Mouse (Mus musculus): ENCODE data around the gene Gm5269. TPM values are rescaled to one million over a fixed set of nuclear protein-coding genes. Genes with fewer than 3 reads are reported as not detected.

Gm5269 gene
- polyA plus RNA-seq (2015; fragmentation: Nextera tagmentation; extraction: Ambion mirVana) = 0.15 and 0.63 TPM in 2 replicates

DNA sequence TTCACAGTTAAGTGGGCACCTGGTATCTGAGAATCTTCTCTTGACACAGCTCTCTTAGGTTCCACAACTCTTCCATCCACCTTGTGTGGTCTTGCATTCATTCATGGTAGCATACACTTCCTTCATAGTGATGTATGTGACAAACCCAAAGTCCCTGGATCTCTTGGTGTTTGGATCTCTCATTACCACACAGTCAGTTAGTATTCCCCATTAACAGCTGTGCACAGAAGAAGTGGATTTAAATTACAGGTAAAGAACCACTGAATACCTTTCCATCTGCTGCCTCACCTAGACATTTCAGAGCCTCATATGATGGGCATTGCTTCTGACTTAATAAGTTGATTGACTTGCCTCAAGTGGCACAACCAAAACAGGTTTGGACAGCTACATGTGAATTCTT lies at the start of gene Gm5269:
Gene Gm5269, minus strand, starts transcription at position 101 of the 400 bp plus-strand sequence.
- Histone ChIP-seq H3K4me1 (ENCODE audit: control insufficient read depth, low read depth, low read length) (no peaks in the 10 kb centered on the region), H3K4me3 (ENCODE audit: low read depth, low read length) (no peak within 1 kb of the TSS), H3K9ac (ENCODE audit: low read depth, low read length) (no peak within 1 kb of the TSS), H3K4me2 (ENCODE audit: low read depth, low read length) (no peak within 1 kb of the TSS), H3K36me3 (ENCODE audit: control insufficient read depth, insufficient read depth) (no peaks in the 10 kb centered on the region), H3K9me3 (replicated peaks; ENCODE audit: control insufficient read depth, low read length) (no peaks in the 10 kb centered on the region), H3K27ac (ENCODE audit: low read length) (no peak within 1 kb of the TSS), H3K27me3 (ENCODE audit: control insufficient read depth, insufficient read depth, low read depth, low read length) (no peaks in the 10 kb centered on the region)
- ATAC-seq (ENCODE audit: low read depth) = no peak

DNA sequence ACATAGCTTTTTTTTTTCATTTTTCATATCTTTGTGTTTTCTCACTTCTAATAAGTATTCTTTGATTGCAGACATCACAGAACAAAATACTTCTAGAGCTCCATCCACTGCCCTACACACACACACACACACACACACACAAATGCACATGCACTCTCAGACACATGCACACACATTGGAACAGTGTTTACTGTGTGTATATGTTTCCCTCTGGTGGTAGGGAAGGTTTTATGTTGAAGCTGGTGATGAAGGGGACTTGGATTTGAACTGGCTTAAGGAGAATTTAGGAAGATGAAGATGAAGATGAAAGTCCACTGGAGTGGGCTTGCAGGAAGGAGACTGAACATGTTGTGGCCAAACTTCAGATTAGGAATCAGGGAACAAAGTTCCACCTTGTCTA lies 41.1 kb upstream of the Gm5269 start:
- no peaks in the 10 kb centered on the region for H3K36me3 ChIP-seq (ENCODE audit: control insufficient read depth, insufficient read depth)
- no peak overlapping the region for H3K9ac ChIP-seq (ENCODE audit: low read depth, low read length)
- peaks cover 14% of the 10 kb centered on the region for H3K4me1 ChIP-seq (ENCODE audit: control insufficient read depth, low read depth, low read length)
- no peak overlapping the region for H3K27ac ChIP-seq (ENCODE audit: low read length)
- H3K9me3 ChIP-seq (replicated peaks; ENCODE audit: control insufficient read depth, low read length) = no peaks in the 10 kb centered on the region
- H3K4me3 ChIP-seq (ENCODE audit: low read depth, low read length) = no peak overlapping the region
- no peak for ATAC-seq (ENCODE audit: low read depth)
- no peaks in the 10 kb centered on the region for H3K27me3 ChIP-seq (ENCODE audit: control insufficient read depth, insufficient read depth, low read depth, low read length)
- no peak overlapping the region for H3K4me2 ChIP-seq (ENCODE audit: low read depth, low read length)

DNA sequence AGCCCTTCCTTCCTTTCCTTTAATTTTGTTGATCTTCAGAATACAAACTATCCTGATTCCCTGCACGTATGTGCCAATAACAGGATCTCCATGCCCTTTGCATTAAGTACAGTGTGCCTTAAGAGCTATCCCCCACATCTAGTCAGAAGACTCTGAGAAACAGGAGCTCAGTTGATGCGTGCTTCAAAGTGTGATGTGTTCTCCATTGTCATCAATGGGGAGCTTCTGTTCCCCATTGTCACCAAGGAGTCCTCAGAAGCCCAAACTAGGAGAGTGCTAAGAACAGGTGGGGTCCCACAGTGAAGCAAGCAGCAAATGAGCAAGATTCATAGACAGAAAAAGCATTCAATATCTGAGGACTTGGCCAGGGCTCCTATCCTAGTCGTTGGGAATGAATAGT lies 36.8 kb upstream of the Gm5269 start:
- H3K27me3 ChIP-seq (ENCODE audit: control insufficient read depth, insufficient read depth, low read depth, low read length) = no peaks in the 10 kb centered on the region
- no peaks in the 10 kb centered on the region for H3K9me3 ChIP-seq (replicated peaks; ENCODE audit: control insufficient read depth, low read length)
- peaks cover 19% of the 10 kb centered on the region for H3K4me1 ChIP-seq (ENCODE audit: control insufficient read depth, low read depth, low read length)
- H3K9ac ChIP-seq (ENCODE audit: low read depth, low read length) = peak overlapping the region; percentile 25; the same call in 1 of the 2 replicates
- H3K4me2 ChIP-seq (ENCODE audit: low read depth, low read length) = peak overlapping the region; percentile 88
- H3K4me3 ChIP-seq (ENCODE audit: low read depth, low read length) = peak overlapping the region; percentile 85
- H3K36me3 ChIP-seq (ENCODE audit: control insufficient read depth, insufficient read depth) = no peaks in the 10 kb centered on the region; the same call in 1 of the 2 replicates
- peak overlapping the region; percentile 90 for H3K27ac ChIP-seq (ENCODE audit: low read length)
- WGBS (ENCODE audit: insufficient replicate concordance) = 25% methylated on average over 3 of the region's 3 CpGs
- ATAC-seq (ENCODE audit: low read depth) = no peak

DNA sequence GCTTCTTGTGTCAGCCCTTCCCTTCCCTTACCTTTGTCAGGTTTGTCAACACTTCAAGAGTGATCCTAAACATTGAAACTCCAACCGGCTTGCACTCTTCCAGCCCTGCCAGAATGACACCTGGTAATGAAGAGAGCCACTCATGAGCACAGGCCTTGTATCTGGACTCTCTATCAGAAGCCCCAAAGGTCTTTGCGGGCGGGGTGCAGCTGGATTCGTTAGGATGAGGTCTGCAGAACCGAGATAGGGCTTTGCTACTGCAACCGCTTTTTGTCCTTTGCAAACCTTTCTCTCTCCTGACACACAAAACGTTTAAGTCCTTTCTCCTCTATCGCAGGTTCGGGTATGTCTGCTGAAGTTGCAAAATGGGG lies 36.3 kb upstream of the Gm5269 start, which contains the start of gene Slc40a1:
Gene Slc40a1, minus strand, starts transcription at position 131 of the 371 bp plus-strand sequence.
- Histone ChIP-seq H3K9ac (ENCODE audit: low read depth, low read length) (peak within 1 kb of the TSS; percentile 88), H3K4me3 (ENCODE audit: low read depth, low read length) (peak within 1 kb of the TSS; percentile 85), H3K9me3 (replicated peaks; ENCODE audit: control insufficient read depth, low read length) (no peaks in the 10 kb centered on the region), H3K36me3 (ENCODE audit: control insufficient read depth, insufficient read depth) (no peaks in the 10 kb centered on the region; the same call in 1 of the 2 replicates), H3K27me3 (ENCODE audit: control insufficient read depth, insufficient read depth, low read depth, low read length) (no peaks in the 10 kb centered on the region), H3K4me2 (ENCODE audit: low read depth, low read length) (peak within 1 kb of the TSS; percentile 88), H3K27ac (ENCODE audit: low read length) (peak within 1 kb of the TSS; percentile 90), H3K4me1 (ENCODE audit: control insufficient read depth, low read depth, low read length) (peaks cover 19% of the 10 kb centered on the region)
- peak; percentile 83 for ATAC-seq (ENCODE audit: low read depth)
- 6% methylated on average over 9 of the region's 9 CpGs for WGBS (ENCODE audit: insufficient replicate concordance)

DNA sequence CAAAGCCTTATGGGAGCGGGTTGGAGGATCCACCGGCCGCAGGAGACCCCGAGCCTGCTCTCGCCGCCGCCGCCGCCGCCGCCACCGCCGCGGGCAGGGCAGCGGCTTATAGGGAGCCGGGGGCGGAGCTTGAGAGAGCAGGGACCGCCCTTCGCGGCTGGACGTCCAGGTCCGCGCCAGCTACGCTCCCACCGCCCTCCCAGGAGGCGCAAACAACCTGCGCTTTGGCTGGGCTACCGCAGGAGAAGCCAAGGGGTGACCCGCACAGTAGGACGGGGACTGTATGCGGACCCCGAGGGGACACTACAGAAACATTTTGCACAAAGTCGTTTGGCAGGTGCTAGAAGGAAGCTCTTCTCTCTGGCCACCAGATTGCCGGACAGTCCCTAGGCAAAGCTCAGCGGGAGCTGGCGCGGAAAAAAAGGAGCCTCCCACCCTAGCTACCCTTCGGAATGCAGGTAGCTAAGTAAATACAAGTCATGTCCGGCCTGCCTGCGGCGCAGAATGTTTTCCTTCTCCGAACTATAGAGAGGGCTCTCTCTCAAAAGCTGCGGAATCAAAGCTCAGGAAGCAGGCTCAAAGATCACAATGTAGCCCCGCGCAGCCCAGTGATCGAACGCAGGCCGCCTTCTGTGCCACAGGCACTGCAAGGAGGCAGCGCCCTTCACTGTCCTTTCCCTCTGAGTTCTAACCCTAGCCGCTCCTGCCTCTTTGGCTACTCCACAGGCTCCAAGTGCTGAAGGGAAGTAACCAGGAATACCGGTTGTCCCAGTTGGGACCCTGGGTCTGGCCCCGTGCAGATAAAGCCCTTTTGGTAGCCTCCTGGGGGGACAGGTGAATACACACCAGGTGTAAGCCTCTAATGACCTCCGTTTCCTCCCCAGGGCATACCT lies 35.7 kb upstream of the Gm5269 start:
- H3K9ac ChIP-seq (ENCODE audit: low read depth, low read length) = peak overlapping the region; percentile 88
- no peaks in the 10 kb centered on the region; the same call in 1 of the 2 replicates for H3K36me3 ChIP-seq (ENCODE audit: control insufficient read depth, insufficient read depth)
- peak overlapping the region; percentile 85 for H3K4me3 ChIP-seq (ENCODE audit: low read depth, low read length)
- ATAC-seq (ENCODE audit: low read depth) = peak; percentile 90
- peak overlapping the region; percentile 88 for H3K4me2 ChIP-seq (ENCODE audit: low read depth, low read length)
- peak overlapping the region; percentile 90 for H3K27ac ChIP-seq (ENCODE audit: low read length)
- WGBS (ENCODE audit: insufficient replicate concordance) = under 1% methylated on average over 53 of the region's 53 CpGs
- H3K4me1 ChIP-seq (ENCODE audit: control insufficient read depth, low read depth, low read length) = peaks cover 19% of the 10 kb centered on the region
- H3K27me3 ChIP-seq (ENCODE audit: control insufficient read depth, insufficient read depth, low read depth, low read length) = no peaks in the 10 kb centered on the region
- no peaks in the 10 kb centered on the region for H3K9me3 ChIP-seq (replicated peaks; ENCODE audit: control insufficient read depth, low read length)

DNA sequence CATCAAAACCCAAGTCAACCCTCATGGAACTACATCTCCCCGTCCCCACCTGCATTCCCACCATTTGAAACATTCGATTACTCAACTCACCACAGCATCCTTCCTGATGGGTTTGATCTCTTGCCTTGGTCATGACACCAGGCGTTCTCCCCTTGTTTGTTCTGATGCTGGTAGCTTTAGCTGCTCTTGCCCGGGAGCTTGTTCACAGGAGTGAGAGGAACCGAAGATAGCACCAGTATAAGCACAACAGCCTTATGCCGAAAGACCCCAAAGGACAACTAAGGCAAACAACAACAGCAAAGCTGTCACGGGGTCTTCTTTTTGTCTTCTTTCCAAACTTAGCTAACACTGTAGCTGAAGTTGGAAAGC lies 35.0 kb upstream of the Gm5269 start:
- H3K9ac ChIP-seq (ENCODE audit: low read depth, low read length) = peak overlapping the region; percentile 88
- no peaks in the 10 kb centered on the region for H3K9me3 ChIP-seq (replicated peaks; ENCODE audit: control insufficient read depth, low read length)
- H3K36me3 ChIP-seq (ENCODE audit: control insufficient read depth, insufficient read depth) = no peaks in the 10 kb centered on the region; the same call in 1 of the 2 replicates
- 2% methylated on average over 7 of the region's 7 CpGs for WGBS (ENCODE audit: insufficient replicate concordance)
- H3K4me1 ChIP-seq (ENCODE audit: control insufficient read depth, low read depth, low read length) = peaks cover 19% of the 10 kb centered on the region
- peak; percentile 17 for ATAC-seq (ENCODE audit: low read depth)
- H3K27ac ChIP-seq (ENCODE audit: low read length) = peak overlapping the region; percentile 90
- peak overlapping the region; percentile 85 for H3K4me3 ChIP-seq (ENCODE audit: low read depth, low read length)
- no peaks in the 10 kb centered on the region for H3K27me3 ChIP-seq (ENCODE audit: control insufficient read depth, insufficient read depth, low read depth, low read length)
- H3K4me2 ChIP-seq (ENCODE audit: low read depth, low read length) = peak overlapping the region; percentile 88

DNA sequence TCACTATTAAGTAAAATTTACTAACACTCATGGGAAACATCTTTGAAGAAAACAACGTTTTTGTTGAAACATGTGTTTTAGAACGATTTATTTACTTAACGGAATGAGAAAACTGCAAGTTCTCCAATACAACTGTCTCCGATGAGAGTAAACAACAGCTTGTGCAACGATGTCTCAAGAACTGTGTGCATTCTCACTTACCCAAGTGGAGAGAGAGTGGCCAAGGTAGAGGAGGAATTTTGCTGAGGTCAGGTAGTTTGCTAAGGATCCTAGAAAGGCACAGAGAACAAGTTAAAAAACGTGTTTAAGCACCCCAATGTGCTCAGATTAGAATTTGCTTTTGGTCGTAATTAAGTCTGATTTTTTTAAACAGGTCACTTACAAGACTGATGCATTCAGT lies 34.4 kb upstream of the Gm5269 start:
- no peaks in the 10 kb centered on the region for H3K9me3 ChIP-seq (replicated peaks; ENCODE audit: control insufficient read depth, low read length)
- peak overlapping the region; percentile 85 for H3K4me3 ChIP-seq (ENCODE audit: low read depth, low read length)
- peak overlapping the region; percentile 88 for H3K9ac ChIP-seq (ENCODE audit: low read depth, low read length)
- H3K4me2 ChIP-seq (ENCODE audit: low read depth, low read length) = peak overlapping the region; percentile 88
- H3K4me1 ChIP-seq (ENCODE audit: control insufficient read depth, low read depth, low read length) = peaks cover 19% of the 10 kb centered on the region
- 47% methylated on average over 7 of the region's 7 CpGs for WGBS (ENCODE audit: insufficient replicate concordance)
- peaks cover 5% of the 10 kb centered on the region; the same call in 1 of the 2 replicates for H3K36me3 ChIP-seq (ENCODE audit: control insufficient read depth, insufficient read depth)
- no peak for ATAC-seq (ENCODE audit: low read depth)
- H3K27me3 ChIP-seq (ENCODE audit: control insufficient read depth, insufficient read depth, low read depth, low read length) = no peaks in the 10 kb centered on the region
- H3K27ac ChIP-seq (ENCODE audit: low read length) = no peak overlapping the region

DNA sequence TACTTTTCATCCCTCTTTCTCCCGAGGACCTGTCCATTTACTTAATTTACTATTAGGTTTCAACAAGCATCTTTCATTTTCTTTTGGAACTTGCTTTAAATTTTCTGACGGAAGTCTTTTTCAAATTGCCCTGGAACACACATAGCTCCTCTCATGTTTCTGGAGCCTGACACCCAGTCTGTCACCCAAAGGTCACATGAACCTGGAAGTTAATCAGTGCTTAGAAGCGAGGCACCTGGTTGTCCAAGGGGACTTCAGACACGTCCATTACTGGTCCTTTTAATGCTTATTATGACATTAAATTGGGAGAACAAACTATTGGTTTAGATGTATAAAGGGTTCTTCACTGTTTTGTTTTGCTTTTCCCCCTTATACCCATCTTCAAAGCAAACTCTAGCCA lies 33.2 kb upstream of the Gm5269 start:
- ATAC-seq (ENCODE audit: low read depth) = no peak
- H3K4me1 ChIP-seq (ENCODE audit: control insufficient read depth, low read depth, low read length) = peaks cover 19% of the 10 kb centered on the region
- H3K4me2 ChIP-seq (ENCODE audit: low read depth, low read length) = peak overlapping the region; percentile 88
- no peaks in the 10 kb centered on the region for H3K9me3 ChIP-seq (replicated peaks; ENCODE audit: control insufficient read depth, low read length)
- no peak overlapping the region for H3K27ac ChIP-seq (ENCODE audit: low read length)
- 61% methylated on average over 4 of the region's 4 CpGs for WGBS (ENCODE audit: insufficient replicate concordance)
- no peaks in the 10 kb centered on the region for H3K27me3 ChIP-seq (ENCODE audit: control insufficient read depth, insufficient read depth, low read depth, low read length)
- H3K4me3 ChIP-seq (ENCODE audit: low read depth, low read length) = peak overlapping the region; percentile 19; the same call in 1 of the 2 replicates
- no peak overlapping the region; the same call in 1 of the 2 replicates for H3K9ac ChIP-seq (ENCODE audit: low read depth, low read length)
- H3K36me3 ChIP-seq (ENCODE audit: control insufficient read depth, insufficient read depth) = peaks cover 15% of the 10 kb centered on the region

DNA sequence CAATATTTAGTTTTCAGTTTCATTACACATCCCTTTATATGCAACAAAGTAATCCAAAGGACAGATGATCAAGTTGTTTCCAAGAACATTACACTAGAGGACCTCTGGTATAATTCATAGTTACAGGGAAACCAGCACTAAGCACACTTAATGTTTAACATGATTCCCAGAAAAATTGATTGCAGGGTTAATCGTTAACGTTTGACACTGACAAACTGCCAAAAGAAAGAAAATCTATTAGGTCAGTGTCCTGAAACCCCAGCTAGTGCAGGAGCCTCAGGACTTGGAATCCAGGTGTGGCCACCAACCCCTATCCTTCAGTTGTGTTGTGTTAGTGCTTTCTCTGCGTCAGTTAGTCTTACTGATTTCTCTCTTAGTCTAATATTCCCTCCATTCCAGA lies 30.6 kb upstream of the Gm5269 start:
- H3K27me3 ChIP-seq (ENCODE audit: control insufficient read depth, insufficient read depth, low read depth, low read length) = no peaks in the 10 kb centered on the region
- H3K9me3 ChIP-seq (replicated peaks; ENCODE audit: control insufficient read depth, low read length) = no peaks in the 10 kb centered on the region
- no peak overlapping the region for H3K4me3 ChIP-seq (ENCODE audit: low read depth, low read length)
- no peak overlapping the region; the same call in 1 of the 2 replicates for H3K4me2 ChIP-seq (ENCODE audit: low read depth, low read length)
- peak; percentile 14 for ATAC-seq (ENCODE audit: low read depth)
- peak overlapping the region; percentile 66 for H3K27ac ChIP-seq (ENCODE audit: low read length)
- WGBS (ENCODE audit: insufficient replicate concordance) = 72% methylated on average over 3 of the region's 3 CpGs
- peaks cover 26% of the 10 kb centered on the region for H3K36me3 ChIP-seq (ENCODE audit: control insufficient read depth, insufficient read depth)
- peaks cover 2% of the 10 kb centered on the region; the same call in 1 of the 2 replicates for H3K4me1 ChIP-seq (ENCODE audit: control insufficient read depth, low read depth, low read length)
- H3K9ac ChIP-seq (ENCODE audit: low read depth, low read length) = no peak overlapping the region

Measured in liver, embryonic 16.5 days (tissue).